Mouse (Mus musculus) embryonic facial prominence, embryonic 11.5 days (tissue): ENCODE data around the gene Trip13. TPM values are rescaled to one million over a fixed set of nuclear protein-coding genes. Genes with fewer than 3 reads are reported as not detected.

Experiments
- ATAC-seq: fragments of 200-750 bp; cut with Nextera tagmentation; replicated peaks from 2 replicates; pipeline ENCODE4 v1.8.0; 2017; ENCODE audit warnings: low read depth; ENCODE audit not compliant: insufficient number of reproducible peaks, low FRiP score, low TSS enrichment
- DNase-seq: peaks from one replicate; pipeline ENCODE4 v3.0.0-alpha.2; 2015; ENCODE audit warnings: low spot score
- H3K27ac ChIP-seq: fragments of 300-500 bp; sonication (generic); replicated peaks from 2 replicates; pipeline ENCODE4 v1.5.1; 2014; ENCODE audit warnings: mild to moderate bottlenecking, low read depth, low read length, control low read depth
- H3K27me3 ChIP-seq: fragments of 300-500 bp; sonication (generic); 2 replicates; pipeline ENCODE4 v1.6.1; 2014; ENCODE audit warnings: mild to moderate bottlenecking, low read length, moderate library complexity, mixed read lengths; ENCODE audit not compliant: control insufficient read depth, insufficient read depth
- H3K36me3 ChIP-seq: fragments of 300-500 bp; sonication (generic); replicated peaks from 2 replicates; pipeline ENCODE4 v1.6.1; 2014; ENCODE audit warnings: low read depth, mild to moderate bottlenecking, low read length, moderate library complexity, mixed read lengths; ENCODE audit not compliant: control insufficient read depth, insufficient read depth
- H3K4me1 ChIP-seq: fragments of 300-500 bp; sonication (generic); 2 replicates; pipeline ENCODE4 v1.6.1; 2014; ENCODE audit warnings: low read length, mixed read lengths; ENCODE audit not compliant: control insufficient read depth, insufficient read depth
- H3K4me2 ChIP-seq: fragments of 300-500 bp; sonication (generic); 2 replicates; pipeline ENCODE4 v1.6.1; 2014; ENCODE audit warnings: low read depth, mild to moderate bottlenecking, control low read depth, low read length, moderate library complexity
- H3K4me3 ChIP-seq: fragments of 300-500 bp; sonication (generic); 2 replicates; pipeline ENCODE4 v1.5.1; 2014; ENCODE audit warnings: low read depth, low read length, control low read depth
- H3K9ac ChIP-seq: fragments of 300-500 bp; sonication (generic); replicated peaks from 2 replicates; pipeline ENCODE4 v1.6.1; 2014; ENCODE audit warnings: mild to moderate bottlenecking, control low read depth, low read length
- H3K9me3 ChIP-seq: fragments of 300-500 bp; sonication (generic); replicated peaks from 2 replicates; pipeline ENCODE4 v1.6.1; 2016; ENCODE audit warnings: mild to moderate bottlenecking, low read length, inconsistent platforms, mixed read lengths; ENCODE audit not compliant: control insufficient read depth
- WGBS: fragments of 180-500 bp; shearing (Covaris S2); extraction: QIAGEN DNeasy Blood & Tissue Kit; methylation state at CpG from one replicate; pipeline ENCODE4 v1.1.7; 2014; 5-methylcytosine and 5-hydroxymethylcytosine counted together
- microRNA-seq: library from miRNA; unstranded; fragments of <30 nt; microRNA quantifications from one replicate; pipeline ENCODE4, GENCODE M21; 2016; ENCODE audit warnings: borderline number of aligned reads
- polyA plus RNA-seq: library from polyadenylated mRNA; unstranded; fragments of >200 nt; fragmentation: Nextera tagmentation; extraction: Ambion mirVana; gene quantifications from 2 replicates; pipeline ENCODE4 v1.2.1, GENCODE M21; 2014

The Trip13 gene
- polyA plus RNA-seq, 1 experiment from 2014 or later, result 67.4 TPM

GRCm38 (mm10) chr13:73885656-73886055, 51.9 kb downstream of the Trip13 start:
- 87% methylated on average over 4 of the region's 4 CpGs for WGBS
- Histone ChIP-seq H3K9ac (no peak overlapping the region), H3K4me3 (no peak overlapping the region), H3K4me1 (no peaks in the 10 kb centered on the region), H3K27ac (no peak overlapping the region), H3K27me3 (no peaks in the 10 kb centered on the region), H3K4me2 (no peak overlapping the region), H3K36me3 (no peaks in the 10 kb centered on the region), H3K9me3 (no peaks in the 10 kb centered on the region)
- ATAC-seq, result no peak
- no peak for DNase-seq

GRCm38 (mm10) chr13:73881347-73881746, 56.2 kb downstream of the Trip13 start:
- H3K9ac ChIP-seq, result no peak overlapping the region
- WGBS, result 55% methylated on average over 8 of the region's 8 CpGs
- DNase-seq (no peak), ATAC-seq (no peak)
- H3K9me3 ChIP-seq, result peaks cover 3% of the 10 kb centered on the region
- no peaks in the 10 kb centered on the region for H3K27me3 ChIP-seq
- H3K4me3 ChIP-seq, result no peak overlapping the region
- no peak overlapping the region for H3K27ac ChIP-seq
- H3K4me1 ChIP-seq, result no peaks in the 10 kb centered on the region
- no peaks in the 10 kb centered on the region for H3K36me3 ChIP-seq
- no peak overlapping the region for H3K4me2 ChIP-seq

DNA sequence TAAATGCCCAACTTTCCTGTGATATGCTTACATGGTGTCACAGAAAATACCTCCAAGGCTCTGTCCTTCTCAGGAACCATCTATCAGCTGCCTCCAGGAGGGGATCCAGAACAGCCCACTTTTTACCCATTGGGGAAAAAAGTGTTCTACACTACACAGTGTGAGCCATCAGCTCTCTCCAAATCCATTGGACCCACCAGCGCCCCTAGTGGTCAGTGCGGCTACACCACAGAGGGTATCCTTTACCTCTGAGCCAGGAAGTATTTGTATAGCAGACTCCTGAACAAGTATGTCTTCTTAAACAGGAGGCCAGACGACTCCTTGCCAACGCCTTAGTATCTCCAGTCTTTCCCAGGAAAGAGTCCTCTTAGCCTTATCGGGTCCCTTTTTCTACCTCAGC, 57.8 kb downstream of the Trip13 start:
- Histone ChIP-seq H3K9ac (no peak overlapping the region), H3K4me2 (no peak overlapping the region), H3K27me3 (no peaks in the 10 kb centered on the region), H3K4me3 (no peak overlapping the region), H3K4me1 (no peaks in the 10 kb centered on the region), H3K36me3 (no peaks in the 10 kb centered on the region), H3K9me3 (peaks cover 3% of the 10 kb centered on the region), H3K27ac (no peak overlapping the region)
- ATAC-seq (no peak), DNase-seq (no peak)
- WGBS, result 88% methylated on average over 5 of the region's 5 CpGs

DNA sequence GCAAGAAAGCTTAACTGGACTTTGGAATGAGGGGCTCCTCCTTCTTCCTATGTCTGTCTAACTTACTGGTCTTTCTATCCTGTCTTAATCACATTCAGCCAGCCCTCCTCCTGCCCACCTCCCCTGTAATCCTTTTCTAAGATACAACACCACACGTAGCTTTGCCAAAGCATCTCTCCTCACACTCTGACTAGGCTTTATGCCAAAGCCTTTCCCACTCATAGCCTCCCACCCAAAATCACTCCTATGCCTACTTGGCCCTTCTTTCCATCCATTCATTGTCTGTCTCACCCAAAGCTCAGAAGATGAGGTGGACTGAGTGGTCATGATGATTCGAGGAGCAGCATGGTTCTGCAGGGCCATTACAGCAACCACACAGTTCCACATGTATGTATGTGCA, 65.4 kb downstream of the Trip13 start:
- Histone ChIP-seq H3K27ac (no peak overlapping the region), H3K4me3 (no peak overlapping the region), H3K27me3 (no peaks in the 10 kb centered on the region), H3K9ac (no peak overlapping the region), H3K9me3 (no peaks in the 10 kb centered on the region), H3K36me3 (no peaks in the 10 kb centered on the region), H3K4me1 (no peaks in the 10 kb centered on the region), H3K4me2 (no peak overlapping the region)
- ATAC-seq, result no peak
- WGBS, result 86% methylated on average over 2 of the region's 2 CpGs
- DNase-seq, result no peak

Small RNAs within 50 kb of the gene (microRNA-seq; reads per million reads assigned to microRNA genes)
- gene Gm25197, result not detected

Other genes with a start within 250 kb of the Trip13 start
- gene Slc6a19, start 232.9 kb downstream of the Trip13 start, polyA plus RNA-seq, result 0.08 and 0.32 TPM in 2 replicates
- gene Slc12a7, start 204.7 kb downstream of the Trip13 start, polyA plus RNA-seq, result 39.6 TPM in 2 replicates
- gene Nkd2, start 90.2 kb downstream of the Trip13 start, polyA plus RNA-seq, result 20.1 and 20.2 TPM in 2 replicates
- gene Brd9, start within 50 bp of the Trip13 start, polyA plus RNA-seq, result 62.6 and 66.3 TPM in 2 replicates
- not detected in 2 replicates for gene Zdhhc11, start 26.1 kb upstream of the Trip13 start, polyA plus RNA-seq
- gene Tppp, start 71.6 kb upstream of the Trip13 start, polyA plus RNA-seq, result 1.7 and 1.8 TPM in 2 replicates
- gene Cep72, start 124.5 kb upstream of the Trip13 start, polyA plus RNA-seq, result 19.4 and 25.2 TPM in 2 replicates
- not detected in 2 replicates for gene Slc9a3, start 183.7 kb upstream of the Trip13 start, polyA plus RNA-seq